Mouse (Mus musculus) C2C12 (cell line): ENCODE measurements at regions not wholly inside any gene's neighbourhood (a gene's known extent, or its start where the extent isn't known, plus 50 kb on each side); places are given as distances from the start of the nearest gene placed in this dataset.

Experiments
- H3K27me3 ChIP-seq: one replicate; pipeline ENCODE4 v1.6.1; 2011; ENCODE audit not compliant: control insufficient read depth, insufficient read depth, insufficient read length
- H3K36me3 ChIP-seq: one replicate; pipeline ENCODE4 v1.6.1; 2011; ENCODE audit not compliant: control insufficient read depth, insufficient read depth
- H3K4me3 ChIP-seq: one replicate; pipeline ENCODE4 v1.5.1; 2011; ENCODE audit warnings: mild to moderate bottlenecking, control low read depth; ENCODE audit not compliant: poor library complexity, insufficient read depth, severe bottlenecking
- H3K79me2 ChIP-seq: one replicate; pipeline ENCODE4 v1.6.1; 2011; ENCODE audit not compliant: control insufficient read depth, insufficient read depth
- H3K79me3 ChIP-seq: one replicate; pipeline ENCODE4 v1.6.1; 2011; ENCODE audit warnings: low read depth, control low read depth
- H3ac ChIP-seq: one replicate; pipeline ENCODE3; 2011; ENCODE audit warnings: low read depth; ENCODE audit not compliant: control insufficient read depth, insufficient read length
- CEBPB ChIP-seq: IDR thresholded peaks from one replicate; pipeline ENCODE4 v1.6.1; 2011; ENCODE audit warnings: low read depth, mild to moderate bottlenecking, control low read depth, moderate library complexity
- CTCF ChIP-seq: IDR thresholded peaks from one replicate; pipeline ENCODE4 v1.5.1; 2011; ENCODE audit not compliant: control insufficient read depth, insufficient read depth, insufficient read length
- FOSL1 ChIP-seq: IDR thresholded peaks from one replicate; pipeline ENCODE4 v1.8.0; 2011; ENCODE audit warnings: mild to moderate bottlenecking, low read length; ENCODE audit not compliant: poor library complexity, insufficient read depth, severe bottlenecking
- MAX ChIP-seq: IDR thresholded peaks from one replicate; pipeline ENCODE4 v1.6.1; 2011; ENCODE audit warnings: mild to moderate bottlenecking, control low read depth
- MYOD1 ChIP-seq: IDR thresholded peaks from one replicate; pipeline ENCODE4 v1.6.1; 2011; ENCODE audit warnings: low read depth; ENCODE audit not compliant: control insufficient read depth, insufficient read length
- MYOG ChIP-seq: IDR thresholded peaks from one replicate; pipeline ENCODE4 v1.6.1; 2011; ENCODE audit not compliant: control insufficient read depth, insufficient read length; ENCODE audit errors: extremely low read depth
- USF1 ChIP-seq: IDR thresholded peaks from one replicate; pipeline ENCODE4 v1.6.1; 2011; ENCODE audit warnings: low read depth, mild to moderate bottlenecking, control low read depth, moderate library complexity

GRCm38 (mm10) chr1:125011893-125012292 is 423.6 kb downstream of the Actr3 start:
- Histone ChIP-seq H3K36me3 (no peaks in the 10 kb centered on the region), H3K4me3 (no peak overlapping the region), H3K79me3 (no peaks in the 10 kb centered on the region), H3ac (no peak overlapping the region), H3K27me3 (no peaks in the 10 kb centered on the region), H3K79me2 (no peaks in the 10 kb centered on the region)
- TF ChIP-seq USF1 (no peak), MYOD1 (no peak), MYOG (no peak), MAX (no peak), CEBPB (no peak)

DNA sequence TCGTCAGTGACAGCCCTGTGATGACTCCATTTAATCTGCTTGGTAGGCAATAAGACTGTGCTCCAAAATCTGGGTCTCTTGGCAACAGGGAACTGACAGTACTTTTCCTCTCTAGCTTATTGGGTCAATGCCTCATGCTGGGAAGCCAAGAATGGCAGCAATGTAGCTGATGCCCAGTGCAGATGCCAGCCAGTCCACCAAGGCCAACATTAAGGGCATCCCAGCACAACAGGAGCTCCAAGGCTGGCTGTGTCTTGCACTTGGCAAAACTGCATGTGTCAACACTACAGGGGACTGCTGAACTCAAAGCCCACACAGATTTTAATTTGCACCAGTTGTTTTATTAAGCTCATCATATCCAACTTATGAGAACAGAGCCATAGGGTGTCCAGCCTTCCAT is 437.9 kb downstream of the Actr3 start:
- H3ac ChIP-seq: no peak overlapping the region
- no peaks in the 10 kb centered on the region for H3K79me2 ChIP-seq
- TF ChIP-seq CTCF (no peak), FOSL1 (no peak), MYOD1 (no peak), MAX (no peak), MYOG (no peak), CEBPB (no peak), USF1 (no peak)
- no peaks in the 10 kb centered on the region for H3K79me3 ChIP-seq
- no peak overlapping the region for H3K4me3 ChIP-seq
- H3K36me3 ChIP-seq: no peaks in the 10 kb centered on the region
- H3K27me3 ChIP-seq: no peaks in the 10 kb centered on the region

DNA sequence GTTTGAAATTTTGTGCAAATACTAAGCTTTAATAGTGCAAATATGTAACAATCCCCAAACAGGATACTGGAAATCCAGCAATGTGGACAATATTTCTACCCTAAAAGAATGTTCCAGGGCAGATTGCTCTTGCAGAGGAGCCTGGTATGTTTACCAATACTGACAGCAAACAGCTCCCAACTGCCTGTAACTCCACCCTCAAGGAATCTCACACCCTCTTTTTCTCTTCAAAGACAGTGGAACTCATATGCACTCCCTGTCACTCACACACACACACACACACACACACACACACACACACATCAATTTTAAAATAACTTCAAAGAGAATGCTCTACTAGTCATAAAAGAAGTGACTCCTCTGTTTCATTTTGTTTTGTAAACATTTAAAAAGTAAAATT is 484.7 kb downstream of the Actr3 start:
- H3K36me3 ChIP-seq: no peaks in the 10 kb centered on the region
- no peak overlapping the region for H3ac ChIP-seq
- no peaks in the 10 kb centered on the region for H3K79me3 ChIP-seq
- H3K4me3 ChIP-seq: no peak overlapping the region
- no peaks in the 10 kb centered on the region for H3K79me2 ChIP-seq
- TF ChIP-seq CTCF (no peak), MAX (no peak), FOSL1 (no peak), USF1 (no peak), CEBPB (no peak), MYOD1 (no peak), MYOG (no peak)
- H3K27me3 ChIP-seq: no peaks in the 10 kb centered on the region

DNA sequence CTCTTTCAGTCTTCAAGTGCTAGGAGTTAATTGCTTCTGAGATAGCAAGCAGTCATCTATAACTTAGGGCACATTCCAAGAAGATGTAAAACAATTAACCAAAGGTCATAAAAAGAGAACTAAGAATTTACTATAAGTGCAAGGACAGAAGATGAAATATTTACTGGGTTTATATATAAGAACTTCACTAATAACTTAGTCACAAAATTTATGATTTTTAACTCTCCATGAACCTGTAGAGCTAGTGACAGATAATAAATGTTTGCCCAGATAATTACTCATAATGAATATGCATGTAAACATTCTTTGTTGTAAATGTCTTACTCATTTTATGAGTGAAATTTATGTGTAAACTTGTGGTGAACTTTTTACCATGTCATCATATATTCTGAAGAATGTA is 531.2 kb downstream of the Actr3 start:
- Histone ChIP-seq H3K79me2 (no peaks in the 10 kb centered on the region), H3K79me3 (no peaks in the 10 kb centered on the region), H3K36me3 (no peaks in the 10 kb centered on the region), H3K4me3 (no peak overlapping the region), H3K27me3 (no peaks in the 10 kb centered on the region), H3ac (no peak overlapping the region)
- TF ChIP-seq CEBPB (no peak), FOSL1 (no peak), MYOD1 (no peak), USF1 (no peak), MAX (no peak), CTCF (no peak), MYOG (no peak)

DNA sequence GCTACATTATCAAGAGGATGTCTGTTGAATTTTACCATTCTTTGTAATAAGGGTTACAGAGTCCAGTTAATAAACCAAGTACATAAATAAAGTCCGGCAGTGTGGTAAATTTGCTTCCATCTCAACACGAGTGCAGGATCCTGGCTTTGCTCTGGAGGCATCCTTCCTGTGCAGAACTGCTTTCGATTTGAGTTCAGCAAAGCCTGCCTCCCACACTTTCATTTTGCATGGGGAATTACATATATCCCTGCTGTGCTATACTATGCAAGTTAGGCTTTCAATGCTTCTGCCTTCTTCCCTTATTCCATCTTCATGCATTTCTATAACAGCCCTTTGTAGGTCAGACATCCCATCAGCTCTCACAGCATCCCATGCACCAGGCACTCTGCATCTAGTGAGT is 564.4 kb downstream of the Actr3 start:
- no peaks in the 10 kb centered on the region for H3K79me2 ChIP-seq
- H3K79me3 ChIP-seq: no peaks in the 10 kb centered on the region
- H3K36me3 ChIP-seq: no peaks in the 10 kb centered on the region
- no peak overlapping the region for H3ac ChIP-seq
- no peaks in the 10 kb centered on the region for H3K27me3 ChIP-seq
- TF ChIP-seq USF1 (no peak), MYOG (no peak), FOSL1 (no peak), CTCF (no peak), MYOD1 (no peak), CEBPB (no peak), MAX (no peak)
- H3K4me3 ChIP-seq: no peak overlapping the region

- Histone ChIP-seq H3K79me2 (no peaks in the 10 kb centered on the region), H3K79me3 (no peaks in the 10 kb centered on the region), H3K4me3 (no peak overlapping the region), H3K36me3 (no peaks in the 10 kb centered on the region), H3K27me3 (no peaks in the 10 kb centered on the region), H3ac (no peak overlapping the region)
- TF ChIP-seq FOSL1: no peak
- no peak for TF ChIP-seq MAX
- no peak for TF ChIP-seq USF1
- TF ChIP-seq MYOD1: no peak
- TF ChIP-seq MYOG: no peak
- TF ChIP-seq CTCF: no peak
- TF ChIP-seq CEBPB: no peak
Observed at GRCm38 (mm10) chr1:124866248-124866647, 569.3 kb downstream of the Actr3 start.
